Mouse (Mus musculus): ENCODE measurements around the gene Prune1. TPM values are rescaled to one million over a fixed set of nuclear protein-coding genes. Genes with fewer than 3 reads are reported as not detected.

Prune1 gene
- total and polyA plus RNA-seq, 3 experiments: 8.4 to 9.1 (median 8.5) TPM

GRCm38 (mm10) chr3:95243086-95243485 lies 38.8 kb downstream of the Prune1 start:
- no peak overlapping the region for H3K4me2 ChIP-seq (ENCODE audit: insufficient read depth, low read depth, poor library complexity, severe bottlenecking)
- H3K9me3 ChIP-seq (replicated peaks; ENCODE audit: low read length): no peaks in the 10 kb centered on the region
- dilution Hi-C loops (cut with MboI; ENCODE audit: extremely low pct_ligation_motif_present, extremely low pct_unique_long_range_greater_than_20kb, low sequenced_read_pairs) (no loop called here), in situ Hi-C loops (cut with MboI; ENCODE audit: low pct_ligation_motif_present, low pct_unique_long_range_greater_than_20kb, low sequenced_read_pairs) (no loop called here)
- H3K9ac ChIP-seq (ENCODE audit: insufficient read depth, low read depth): no peak overlapping the region
- H3K27me3 ChIP-seq (replicated peaks): no peaks in the 10 kb centered on the region
- no peaks in the 10 kb centered on the region for H3K79me2 ChIP-seq (replicated peaks; ENCODE audit: control insufficient read depth, extremely low read depth, insufficient read depth, poor library complexity, severe bottlenecking)
- no peak for DNase-seq (ENCODE audit: extremely low read depth)
- no peak overlapping the region for H3K27ac ChIP-seq (ENCODE audit: insufficient read depth, low read depth)
- H3K36me3 ChIP-seq (replicated peaks in 1 of 2; ENCODE audit: control insufficient read depth in 1 of 2, insufficient read depth in 1 of 2, low read length in 1 of 2): peaks cover 2 to 22% of the 10 kb centered on the region in 2 experiments
- TF ChIP-seq CHD2 (IDR thresholded peaks at IDR 0.05; ENCODE audit: low read length) (no peak), HCFC1 (IDR thresholded peaks at IDR 0.05; ENCODE audit: low read depth, low read length) (no peak), CTCF (conservative IDR thresholded peaks at IDR 0.05 in 1 of 2, IDR thresholded peaks at IDR 0.05 in 1 of 2; ENCODE audit: low read depth in 2 of 2, low read length in 2 of 2) (no peak), MEF2A (IDR thresholded peaks at IDR 0.05; ENCODE audit: borderline replicate concordance, low read depth, low read length) (no peak), NELFE (IDR thresholded peaks at IDR 0.05; ENCODE audit: low read depth, low read length) (no peak)
- H3K4me1 ChIP-seq (ENCODE audit: control insufficient read depth in 1 of 2, insufficient read depth in 2 of 2): no peaks in the 10 kb centered on the region
- H3K4me3 ChIP-seq (replicated peaks in 1 of 3; ENCODE audit: low read depth in 2 of 3, low read length in 2 of 3, poor library complexity in 1 of 3): no peak overlapping the region

GRCm38 (mm10) chr3:95241498-95241897 lies 40.4 kb downstream of the Prune1 start, which contains the start of gene Gm128:
Gene Gm128 (minus strand): TSS chr3:95241598.
- in situ Hi-C loops (cut with MboI; ENCODE audit: low pct_ligation_motif_present, low pct_unique_long_range_greater_than_20kb, low sequenced_read_pairs) (no loop called here), dilution Hi-C loops (cut with MboI; ENCODE audit: extremely low pct_ligation_motif_present, extremely low pct_unique_long_range_greater_than_20kb, low sequenced_read_pairs) (no loop called here)
- Histone ChIP-seq H3K4me1 (ENCODE audit: control insufficient read depth in 1 of 2, insufficient read depth in 2 of 2) (no peaks in the 10 kb centered on the region), H3K4me2 (ENCODE audit: insufficient read depth, low read depth, poor library complexity, severe bottlenecking) (no peak within 1 kb of the TSS), H3K9ac (ENCODE audit: insufficient read depth, low read depth) (no peak within 1 kb of the TSS), H3K27me3 (replicated peaks) (no peaks in the 10 kb centered on the region), H3K79me2 (replicated peaks; ENCODE audit: control insufficient read depth, extremely low read depth, insufficient read depth, poor library complexity, severe bottlenecking) (no peaks in the 10 kb centered on the region), H3K27ac (ENCODE audit: insufficient read depth, low read depth) (no peak within 1 kb of the TSS), H3K4me3 (replicated peaks in 1 of 3; ENCODE audit: low read depth in 2 of 3, low read length in 2 of 3, poor library complexity in 1 of 3) (no peak within 1 kb of the TSS), H3K36me3 (replicated peaks in 1 of 2; ENCODE audit: control insufficient read depth in 1 of 2, insufficient read depth in 1 of 2, low read length in 1 of 2) (peaks cover 11 to 36% of the 10 kb centered on the region in 2 experiments), H3K9me3 (replicated peaks; ENCODE audit: low read length) (no peaks in the 10 kb centered on the region)
- no peak for TF ChIP-seq UBTF (IDR thresholded peaks at IDR 0.05; ENCODE audit: low read depth, low read length)
- TF ChIP-seq POLR2AphosphoS2 (IDR thresholded peaks at IDR 0.05; ENCODE audit: low read depth, low read length): no peak
- TF ChIP-seq E2F4 (IDR thresholded peaks at IDR 0.05; ENCODE audit: insufficient replicate concordance, low read depth, low read length): no peak
- no peak for TF ChIP-seq MEF2A (IDR thresholded peaks at IDR 0.05; ENCODE audit: borderline replicate concordance, low read depth, low read length)
- no peak for TF ChIP-seq CHD1 (IDR thresholded peaks at IDR 0.05; ENCODE audit: low read depth, low read length)
- no peak for TF ChIP-seq POLR2A (IDR thresholded peaks at IDR 0.05; ENCODE audit: low read depth, low read length)
- TF ChIP-seq CHD2 (IDR thresholded peaks at IDR 0.05; ENCODE audit: low read length): no peak
- TF ChIP-seq GABPA (IDR thresholded peaks at IDR 0.05; ENCODE audit: insufficient replicate concordance, low read depth, low read length): no peak
- DNase-seq (ENCODE audit: extremely low read depth): no peak

- no peak overlapping the region for H3K4me3 ChIP-seq (replicated peaks in 1 of 3; ENCODE audit: low read depth in 2 of 3, low read length in 2 of 3, poor library complexity in 1 of 3)
- H3K27ac ChIP-seq (ENCODE audit: insufficient read depth, low read depth): no peak overlapping the region
- H3K36me3 ChIP-seq (replicated peaks in 1 of 2; ENCODE audit: control insufficient read depth in 1 of 2, insufficient read depth in 1 of 2, low read length in 1 of 2): peaks cover 16 to 42% of the 10 kb centered on the region in 2 experiments
- dilution Hi-C loops (cut with MboI; ENCODE audit: extremely low pct_ligation_motif_present, extremely low pct_unique_long_range_greater_than_20kb, low sequenced_read_pairs) (no loop called here), in situ Hi-C loops (cut with MboI; ENCODE audit: low pct_ligation_motif_present, low pct_unique_long_range_greater_than_20kb, low sequenced_read_pairs) (no loop called here)
- no peak overlapping the region for H3K4me2 ChIP-seq (ENCODE audit: insufficient read depth, low read depth, poor library complexity, severe bottlenecking)
- H3K4me1 ChIP-seq (ENCODE audit: control insufficient read depth in 1 of 2, insufficient read depth in 2 of 2): no peaks in the 10 kb centered on the region
- no peak for DNase-seq (ENCODE audit: extremely low read depth)
- no peaks in the 10 kb centered on the region for H3K27me3 ChIP-seq (replicated peaks)
- H3K9ac ChIP-seq (ENCODE audit: insufficient read depth, low read depth): no peak overlapping the region
- TF ChIP-seq ZKSCAN1 (IDR thresholded peaks at IDR 0.05; ENCODE audit: borderline replicate concordance, low read depth, low read length) (no peak), SIN3A (IDR thresholded peaks at IDR 0.05; ENCODE audit: low read length) (no peak), USF1 (IDR thresholded peaks at IDR 0.05; ENCODE audit: low read depth, low read length) (no peak), E2F4 (IDR thresholded peaks at IDR 0.05; ENCODE audit: insufficient replicate concordance, low read depth, low read length) (no peak), ZMIZ1 (IDR thresholded peaks at IDR 0.05; ENCODE audit: low read depth, low read length) (no peak), CTCF (conservative IDR thresholded peaks at IDR 0.05 in 1 of 2, IDR thresholded peaks at IDR 0.05 in 1 of 2; ENCODE audit: low read depth in 2 of 2, low read length in 2 of 2) (no peak), PAX5 (IDR thresholded peaks at IDR 0.05; ENCODE audit: low read length) (no peak), RAD21 (IDR thresholded peaks at IDR 0.05; ENCODE audit: low read depth, low read length) (no peak), MYC (IDR thresholded peaks at IDR 0.05; ENCODE audit: low read depth, low read length) (no peak), KAT2A (IDR thresholded peaks at IDR 0.05; ENCODE audit: insufficient replicate concordance, low read length) (no peak), ETS1 (conservative IDR thresholded peaks at IDR 0.05; ENCODE audit: low read depth, low read length) (no peak), ZNF384 (IDR thresholded peaks at IDR 0.05; ENCODE audit: low read depth, low read length) (no peak), TBP (conservative IDR thresholded peaks at IDR 0.05; ENCODE audit: low read depth, low read length) (no peak)
- H3K9me3 ChIP-seq (replicated peaks; ENCODE audit: low read length): no peaks in the 10 kb centered on the region
- no peaks in the 10 kb centered on the region for H3K79me2 ChIP-seq (replicated peaks; ENCODE audit: control insufficient read depth, extremely low read depth, insufficient read depth, poor library complexity, severe bottlenecking)
Observed at GRCm38 (mm10) chr3:95240900-95241299, 41.0 kb downstream of the Prune1 start.
